16 mouse cellular contexts compared by ENCODE assay signal in the genomic region with DNA sequence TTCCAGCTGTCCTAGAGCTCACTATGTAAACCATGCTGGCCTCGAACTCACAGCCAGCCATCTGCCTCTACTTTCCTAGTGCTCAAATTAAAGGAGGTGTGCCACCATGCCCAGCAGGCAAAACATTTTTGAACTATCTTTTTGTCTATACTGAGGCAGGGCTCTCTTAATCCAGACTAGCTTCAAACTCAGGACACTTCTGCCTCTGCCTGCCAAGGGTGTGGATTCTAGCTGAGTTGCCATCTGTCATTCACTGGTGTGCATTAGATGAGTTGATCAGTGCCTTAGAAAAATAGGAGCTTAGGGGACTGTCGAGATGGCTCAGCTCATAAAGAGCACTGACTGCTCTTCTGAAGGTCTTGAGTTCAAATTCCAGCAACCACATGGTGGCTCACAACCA.
"Had no signal": no experiment of that assay in that cellular context is flagged by ENCODE, and none has a peak within 500 bp of the region (broad histone marks: within the 10 kb centered on the region; RNA-seq: fewer than 3 reads in every experiment).

No protein-coding gene starts in this region.

- DNase-seq: kidney, adult 9 months; kidney, postnatal 36 days; lung, adult 2 months; lung, postnatal 4 days; midbrain, embryonic 14.5 days; retina, postnatal 1 day; right cerebral cortex, postnatal 14 days; thymus, postnatal 4 days had no signal

- H3K27ac ChIP-seq: kidney, postnatal 0 days; left cerebral cortex, adult 2 months; limb, embryonic 10.5 days; liver, embryonic 15.5 days; midbrain, embryonic 10.5 days; neural tube, embryonic 13.5 days had no signal

- ATAC-seq: lung, postnatal 0 days had no signal

- H3K4me3 ChIP-seq: left cerebral cortex, adult 2 months; limb, embryonic 10.5 days; liver, embryonic 15.5 days; midbrain, embryonic 10.5 days; myocyte; neural tube, embryonic 13.5 days had no signal
